Mouse (Mus musculus) liver, embryonic 18 days (tissue): ENCODE measurements around the gene Tmem62. TPM values are rescaled to one million over a fixed set of nuclear protein-coding genes. Genes with fewer than 3 reads are reported as not detected.

Experiments used
- polyA plus RNA-seq: library from polyadenylated mRNA; depleted of rRNA; stranded (reverse); fragments of >200 nt; gene quantifications from 2 replicates; pipeline ENCODE4 v1.2.3, GENCODE M21; 2012; rRNA removed

Gene Tmem62
- 2.6 and 2.9 TPM in 2 replicates for polyA plus RNA-seq

GRCm38 (mm10) chr2:120976990-120977925, at the start of gene Tmem62:
Gene Tmem62, plus strand, starts transcription at chr2:120977017.

GRCm38 (mm10) chr2:120970559-120971080, 6.2 kb upstream of the Tmem62 start, which contains the start of gene Ubr1:
Gene Ubr1, minus strand, starts transcription at chr2:120970715.

GRCm38 (mm10) chr2:121007925-121008663, 31.3 kb downstream of the Tmem62 start, which contains the start of gene Ccndbp1:
Gene Ccndbp1, plus strand, starts transcription at chr2:121008403.

GRCm38 (mm10) chr2:121036733-121037341, 60.0 kb downstream of the Tmem62 start, which contains the start of gene Epb42:
Gene Epb42, minus strand, starts transcription at chr2:121037072.

Other genes starting within 250 kb of the Tmem62 start
- 7.5 and 8.2 TPM in 2 replicates for gene Cdan1, start 126.9 kb upstream of the Tmem62 start, polyA plus RNA-seq
- 0.72 and 0.87 TPM in 2 replicates for gene Ttbk2, start 126.4 kb upstream of the Tmem62 start, polyA plus RNA-seq
- gene Ubr1, start 6.3 kb upstream of the Tmem62 start, polyA plus RNA-seq, result 4.7 and 4.9 TPM in 2 replicates
- 36.8 and 37.1 TPM in 2 replicates for gene Ccndbp1, start 31.4 kb downstream of the Tmem62 start, polyA plus RNA-seq
- gene Epb42, start 60.1 kb downstream of the Tmem62 start, polyA plus RNA-seq, result 62.5 and 68.7 TPM in 2 replicates
- gene Tgm5, start 108.8 kb downstream of the Tmem62 start, polyA plus RNA-seq, result not detected in 2 replicates
- gene Tgm7, start 132.8 kb downstream of the Tmem62 start, polyA plus RNA-seq, result 0.01 TPM in 1 of 2 replicates, not detected in the other
- 4.3 and 4.8 TPM in 2 replicates for gene Adal, start 163.4 kb downstream of the Tmem62 start, polyA plus RNA-seq
- 4.1 and 4.3 TPM in 2 replicates for gene Lcmt2, start 163.6 kb downstream of the Tmem62 start, polyA plus RNA-seq
- gene Tubgcp4, start 193.6 kb downstream of the Tmem62 start, polyA plus RNA-seq, result 10.3 and 12.0 TPM in 2 replicates
- 2.5 and 2.7 TPM in 2 replicates for gene Zscan29, start 194.1 kb downstream of the Tmem62 start, polyA plus RNA-seq